Mouse (Mus musculus) embryonic facial prominence, embryonic 14.5 days (tissue): ENCODE measurements around the gene Uimc1. TPM values are rescaled to one million over a fixed set of nuclear protein-coding genes. Genes with fewer than 3 reads are reported as not detected.
"Not testable (repeated sequence)": the region's sequence is repeated elsewhere in the genome, so short reads cannot be mapped to it uniquely, and the experiment has no call there.

Source experiments
- ATAC-seq: fragments of 200-750 bp; cut with Nextera tagmentation; 2 replicates; pipeline ENCODE4 v1.8.0; 2017; ENCODE audit warnings: low read depth, moderate number of reproducible peaks, moderate TSS enrichment
- DNase-seq: peaks from one replicate; pipeline ENCODE4 v3.0.0-alpha.2; 2015; ENCODE audit warnings: low spot score
- H3K27ac ChIP-seq: fragments of 300-500 bp; sonication (generic); replicated peaks from 2 replicates; pipeline ENCODE4 v1.5.1; 2014; ENCODE audit warnings: low read depth, mild to moderate bottlenecking, low read length, moderate library complexity
- H3K27me3 ChIP-seq: fragments of 300-500 bp; sonication (generic); replicated peaks from 2 replicates; pipeline ENCODE4 v1.6.1; 2014; ENCODE audit warnings: low read length; ENCODE audit not compliant: control insufficient read depth, insufficient read depth
- H3K36me3 ChIP-seq: fragments of 300-500 bp; sonication (generic); 2 replicates; pipeline ENCODE4 v1.6.1; 2014; ENCODE audit warnings: low read length, mixed read lengths; ENCODE audit not compliant: control insufficient read depth, insufficient read depth
- H3K4me1 ChIP-seq: fragments of 300-500 bp; sonication (generic); 2 replicates; pipeline ENCODE4 v1.6.1; 2014; ENCODE audit warnings: antibody characterized with exemption, low read length; ENCODE audit not compliant: control insufficient read depth, insufficient read depth
- H3K4me2 ChIP-seq: fragments of 300-500 bp; sonication (generic); 2 replicates; pipeline ENCODE4 v1.6.1; 2014; ENCODE audit warnings: low read depth, mild to moderate bottlenecking, low read length, moderate library complexity, mixed read lengths
- H3K4me3 ChIP-seq: fragments of 300-500 bp; sonication (generic); 2 replicates; pipeline ENCODE4 v1.5.1; 2014; ENCODE audit warnings: low read depth, mild to moderate bottlenecking, low read length
- H3K9ac ChIP-seq: fragments of 300-500 bp; sonication (generic); 2 replicates; pipeline ENCODE4 v1.6.1; 2014; ENCODE audit warnings: low read depth, mild to moderate bottlenecking, low read length, moderate library complexity, mixed read lengths
- H3K9me3 ChIP-seq: fragments of 300-500 bp; sonication (generic); 2 replicates; pipeline ENCODE4 v1.6.1; 2016; ENCODE audit warnings: low read length; ENCODE audit not compliant: control insufficient read depth
- WGBS: fragments of 180-500 bp; shearing (Covaris S2); extraction: QIAGEN DNeasy Blood & Tissue Kit; methylation state at CpG from one replicate; pipeline ENCODE4 v1.1.7; 2014; 5-methylcytosine and 5-hydroxymethylcytosine counted together
- polyA plus RNA-seq: library from polyadenylated mRNA; unstranded; fragments of >200 nt; fragmentation: Nextera tagmentation; extraction: Ambion mirVana; gene quantifications from 2 replicates; pipeline ENCODE4 v1.2.1, GENCODE M21; 2014

The Uimc1 gene
- polyA plus RNA-seq, 1 experiment from 2014 or later: 27.5 TPM

- no peaks in the 10 kb centered on the region for H3K27me3 ChIP-seq
- no peaks in the 10 kb centered on the region for H3K9me3 ChIP-seq
- peak overlapping the region; percentile 81 for H3K4me2 ChIP-seq
- H3K9ac ChIP-seq: peak overlapping the region; percentile 75
- peak overlapping the region; percentile 59; the same call in 1 of the 2 replicates for H3K27ac ChIP-seq
- H3K36me3 ChIP-seq: peaks cover 14% of the 10 kb centered on the region
- H3K4me3 ChIP-seq: peak overlapping the region; percentile 64
- no peak for ATAC-seq
- 16% methylated on average over 8 of the region's 8 CpGs for WGBS
- peak; percentile 6 for DNase-seq
- peaks cover 6% of the 10 kb centered on the region for H3K4me1 ChIP-seq
Observed at GRCm38 (mm10) chr13:55105953-55106691, 6.0 kb upstream of the Uimc1 start.

- peaks cover 6% of the 10 kb centered on the region for H3K4me1 ChIP-seq
- peak; percentile 98 for DNase-seq
Observed at GRCm38 (mm10) chr13:55105045-55105952, 5.2 kb upstream of the Uimc1 start, which contains the start of gene Zfp346. Zfp346 (plus strand) TSS chr13:55105311.

GRCm38 (mm10) chr13:55103351-55103750, 3.3 kb upstream of the Uimc1 start:
- no peak overlapping the region for H3K4me2 ChIP-seq
- H3K36me3 ChIP-seq: peaks cover 6% of the 10 kb centered on the region; the same call in 1 of the 2 replicates
- H3K4me1 ChIP-seq: peaks cover 13% of the 10 kb centered on the region
- H3K27me3 ChIP-seq: no peaks in the 10 kb centered on the region
- ATAC-seq (no peak), DNase-seq (no peak)
- no peaks in the 10 kb centered on the region for H3K9me3 ChIP-seq
- 63% methylated on average over 2 of the region's 2 CpGs for WGBS
- no peak overlapping the region for H3K27ac ChIP-seq
- no peak overlapping the region for H3K9ac ChIP-seq
- no peak overlapping the region for H3K4me3 ChIP-seq

More at GRCm38 (mm10) chr13:55105045-55105952, 5.2 kb upstream of the Uimc1 start, which contains the start of gene Zfp346:
- Histone ChIP-seq H3K27me3 (no peaks in the 10 kb centered on the region), H3K9me3 (no peaks in the 10 kb centered on the region), H3K9ac (peak within 1 kb of the TSS; percentile 75), H3K36me3 (peaks cover 14% of the 10 kb centered on the region), H3K4me3 (peak within 1 kb of the TSS; percentile 64), H3K4me2 (peak within 1 kb of the TSS; percentile 81), H3K27ac (peak within 1 kb of the TSS; percentile 59)
- WGBS: 1% methylated on average over 43 of the region's 66 CpGs
- peak; percentile 93 for ATAC-seq

- Histone ChIP-seq H3K27me3 (no peaks in the 10 kb centered on the region), H3K9ac (no peak overlapping the region), H3K4me3 (no peak overlapping the region), H3K27ac (no peak overlapping the region), H3K36me3 (no peaks in the 10 kb centered on the region), H3K9me3 (no peaks in the 10 kb centered on the region), H3K4me1 (peaks cover 13% of the 10 kb centered on the region), H3K4me2 (no peak overlapping the region)
- ATAC-seq: no peak
- WGBS: 96% methylated on average over 3 of the region's 3 CpGs
- no peak for DNase-seq
Observed at GRCm38 (mm10) chr13:55102366-55102765, 2.3 kb upstream of the Uimc1 start.

- DNase-seq (no peak), ATAC-seq (no peak)
- peaks cover 13% of the 10 kb centered on the region for H3K4me1 ChIP-seq
- H3K27ac ChIP-seq: no peak overlapping the region
- no peaks in the 10 kb centered on the region for H3K36me3 ChIP-seq
- no peaks in the 10 kb centered on the region for H3K9me3 ChIP-seq
- no peak overlapping the region for H3K4me3 ChIP-seq
- H3K9ac ChIP-seq: no peak overlapping the region
- H3K4me2 ChIP-seq: no peak overlapping the region
- no peaks in the 10 kb centered on the region for H3K27me3 ChIP-seq
- WGBS: 92% methylated on average over 11 of the region's 11 CpGs
Observed at GRCm38 (mm10) chr13:55101627-55102026, 1.5 kb upstream of the Uimc1 start.

- Histone ChIP-seq H3K4me3 (peak overlapping the region; percentile 88), H3K9ac (peak overlapping the region; percentile 93), H3K4me1 (peaks cover 7% of the 10 kb centered on the region; the same call in 1 of the 2 replicates), H3K27me3 (no peaks in the 10 kb centered on the region), H3K27ac (peak overlapping the region; percentile 92), H3K36me3 (no peaks in the 10 kb centered on the region), H3K9me3 (no peaks in the 10 kb centered on the region), H3K4me2 (peak overlapping the region; percentile 77)
- 32% methylated on average over 20 of the region's 20 CpGs for WGBS
- DNase-seq: peak; percentile 17
- ATAC-seq: no peak
Observed at GRCm38 (mm10) chr13:55099066-55099725, 904 bp downstream of the Uimc1 start.

GRCm38 (mm10) chr13:55097841-55098240, 2.3 kb downstream of the Uimc1 start:
- H3K9ac ChIP-seq, H3K9me3 ChIP-seq, H3K4me1 ChIP-seq, H3K27ac ChIP-seq, H3K36me3 ChIP-seq, H3K4me2 ChIP-seq, DNase-seq, H3K4me3 ChIP-seq, H3K27me3 ChIP-seq, ATAC-seq: not testable (repeated sequence)
- 90% methylated on average over 3 of the region's 3 CpGs for WGBS

- H3K27ac ChIP-seq: no peak overlapping the region
- DNase-seq: no peak
- no peak overlapping the region for H3K4me2 ChIP-seq
- H3K4me3 ChIP-seq: no peak overlapping the region
- no peak overlapping the region for H3K9ac ChIP-seq
- H3K9me3 ChIP-seq: no peaks in the 10 kb centered on the region
- no peaks in the 10 kb centered on the region for H3K27me3 ChIP-seq
- H3K4me1 ChIP-seq: no peaks in the 10 kb centered on the region
- 81% methylated on average over 4 of the region's 4 CpGs for WGBS
- H3K36me3 ChIP-seq: peaks cover 16% of the 10 kb centered on the region; the same call in 1 of the 2 replicates
- ATAC-seq: no peak
Observed at GRCm38 (mm10) chr13:55092588-55092987, 7.5 kb downstream of the Uimc1 start.
